Mouse (Mus musculus) ES-Bruce4 (cell line): ENCODE measurements around the gene Six6.

Experiments
- CTCF ChIP-seq: IDR thresholded peaks from one replicate; pipeline ENCODE4 v1.8.1; 2011; ENCODE audit warnings: low read depth, low read length
- EP300 ChIP-seq: IDR thresholded peaks from 2 replicates; pipeline ENCODE4 v1.6.1; 2011; ENCODE audit warnings: low read depth, low read length; ENCODE audit not compliant: insufficient read depth
- POLR2A ChIP-seq: IDR thresholded peaks from one replicate; pipeline ENCODE4 v1.8.1; 2011; ENCODE audit warnings: low read length; ENCODE audit not compliant: insufficient read depth

DNA sequence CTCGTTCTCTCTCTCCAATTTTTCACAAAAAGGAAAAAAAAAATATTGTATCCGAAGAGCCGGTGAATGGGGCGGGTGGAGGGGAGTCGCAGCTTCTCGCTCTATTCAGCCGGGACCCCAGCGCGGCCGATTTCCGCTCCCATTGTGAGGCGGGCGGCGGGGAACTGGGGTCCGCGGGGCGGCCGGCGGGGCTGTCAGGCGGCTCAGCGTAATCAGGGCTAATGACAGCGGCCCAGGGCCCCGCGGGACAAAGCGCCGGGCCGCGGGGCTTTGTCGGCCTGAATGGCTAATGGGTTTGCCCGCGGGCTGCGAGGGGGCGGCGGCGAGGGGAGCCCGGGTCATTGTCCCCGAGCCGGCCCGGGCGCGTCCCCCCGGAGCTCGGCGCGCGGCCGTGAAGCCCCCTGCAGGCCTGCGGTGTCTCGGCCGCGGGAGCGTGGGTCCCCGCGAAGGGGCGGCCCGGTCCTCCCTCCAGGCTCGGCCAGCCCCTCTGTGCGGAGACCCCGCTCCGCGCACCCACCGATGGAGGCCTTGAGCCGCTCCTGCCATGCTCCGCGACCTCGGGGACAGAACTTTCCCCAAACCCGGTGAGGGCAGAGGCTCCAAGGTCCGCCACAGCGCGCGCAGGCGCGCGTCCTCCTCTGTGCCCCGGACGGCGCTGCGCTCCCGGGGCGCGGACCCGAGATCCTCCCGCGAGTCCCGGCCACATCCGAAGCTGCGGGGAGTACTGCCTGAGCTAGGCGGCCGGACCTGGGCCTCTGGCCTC lies 5.8 kb downstream of the Six6 start:
- TF ChIP-seq EP300: no peak
- no peak for TF ChIP-seq POLR2A
- no peak for TF ChIP-seq CTCF
